Mouse (Mus musculus) lung, postnatal 0 days (tissue): Measurements from ENCODE around the gene Myh2.

Source experiments
- CTCF ChIP-seq: IDR thresholded peaks from 2 replicates; pipeline ENCODE4 v1.5.1; 2016; ENCODE audit warnings: antibody characterized with exemption, mild to moderate bottlenecking
- EP300 ChIP-seq: IDR thresholded peaks from 2 replicates; pipeline ENCODE4 v1.6.1; 2016; ENCODE audit warnings: antibody characterized with exemption, mild to moderate bottlenecking, control low read depth

GRCm38 (mm10) chr11:67204766-67205165 is 33.9 kb downstream of the Myh2 start:
- TF ChIP-seq CTCF: no peak
- TF ChIP-seq EP300: no peak
